Mouse (Mus musculus): ENCODE data around the gene Prss8.
A peak's percentile ranks its signal among the peaks of the same experiment; 100 is the strongest.
"Not testable (repeated sequence)": the region's sequence is repeated elsewhere in the genome, so short reads cannot be mapped to it uniquely, and the experiment has no call there.

Prss8 gene

GRCm38 (mm10) chr7:127929923-127930322 lies at the start of gene Prss8:
TSS of gene Prss8 (minus strand) at chr7:127930104.
- no peak for DNase-seq (ENCODE audit: low read depth in 2 of 2, low spot score in 2 of 2)

- no peak for DNase-seq (ENCODE audit: low read depth in 2 of 2, low spot score in 2 of 2)
Measured at GRCm38 (mm10) chr7:127978856-127979255, 49.0 kb upstream of the Prss8 start.

- DNase-seq (ENCODE audit: low read depth in 2 of 2, low spot score in 2 of 2) = no peak
Measured at GRCm38 (mm10) chr7:127974413-127974930, 44.6 kb upstream of the Prss8 start.

- DNase-seq (ENCODE audit: low read depth in 2 of 2, low spot score in 2 of 2) = peak; percentile 33 to 48
Measured at GRCm38 (mm10) chr7:127967922-127968828, 38.3 kb upstream of the Prss8 start.

DNA sequence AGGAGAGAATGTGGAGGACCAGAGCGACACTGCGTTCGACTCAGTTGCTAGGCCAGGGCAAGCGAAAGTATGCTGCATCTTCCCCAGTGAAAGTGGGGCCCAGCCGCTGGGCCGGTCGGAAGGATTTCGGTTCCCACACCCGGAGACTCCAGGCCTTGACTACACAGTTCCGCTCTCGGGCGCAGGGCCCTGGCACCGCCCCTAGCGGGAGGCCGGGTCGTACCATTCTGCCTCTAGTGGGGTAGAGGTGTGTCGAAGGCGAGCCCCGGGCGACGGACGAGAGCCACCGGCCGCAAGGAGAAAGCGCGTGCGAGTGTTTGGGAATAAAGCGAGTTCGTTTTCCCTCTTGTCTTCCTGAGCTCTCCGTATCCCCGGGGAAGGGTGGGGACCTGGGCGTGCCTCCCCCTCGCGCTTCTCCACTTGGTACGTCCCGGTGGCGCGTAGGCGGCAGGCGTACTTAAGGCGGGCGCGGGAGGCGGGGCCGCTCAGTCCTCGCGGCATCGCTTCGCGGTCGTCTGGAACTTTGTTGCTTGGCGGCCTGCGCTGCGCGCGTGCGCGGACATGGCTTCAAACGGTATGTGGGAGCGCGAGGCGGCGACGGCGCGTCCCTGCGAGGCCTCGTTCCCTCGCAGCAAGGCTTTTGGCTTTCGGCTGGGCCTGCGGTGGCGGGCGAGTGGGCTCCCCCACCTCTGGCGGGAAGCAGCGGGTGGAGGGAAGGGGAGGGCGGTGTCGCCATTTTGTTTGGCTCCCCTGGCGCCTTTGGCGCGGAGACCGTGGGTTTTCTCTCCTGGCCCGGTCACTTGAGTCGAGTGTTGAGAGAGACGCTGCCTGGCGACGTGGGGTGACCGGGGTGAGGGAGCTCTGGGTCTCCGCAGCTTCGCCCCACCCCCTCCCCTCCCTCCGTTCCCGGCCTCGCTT lies 37.4 kb upstream of the Prss8 start, which contains the start of gene Fus:
Gene Fus, plus strand, starts transcription at position 454 of the 918 bp plus-strand sequence.
- peak; percentile 96 to 99 for DNase-seq (ENCODE audit: low read depth in 2 of 2, low spot score in 2 of 2)

- DNase-seq (ENCODE audit: low read depth in 2 of 2, low spot score in 2 of 2) = no peak
Measured at GRCm38 (mm10) chr7:127966371-127966918, 36.5 kb upstream of the Prss8 start.

GRCm38 (mm10) chr7:127959364-127959763 lies 29.5 kb upstream of the Prss8 start:
- no peak for DNase-seq (ENCODE audit: low read depth in 2 of 2, low spot score in 2 of 2)

GRCm38 (mm10) chr7:127952864-127953581 lies 23.1 kb upstream of the Prss8 start:
- DNase-seq (ENCODE audit: low read depth in 2 of 2, low spot score in 2 of 2) = no peak

DNA sequence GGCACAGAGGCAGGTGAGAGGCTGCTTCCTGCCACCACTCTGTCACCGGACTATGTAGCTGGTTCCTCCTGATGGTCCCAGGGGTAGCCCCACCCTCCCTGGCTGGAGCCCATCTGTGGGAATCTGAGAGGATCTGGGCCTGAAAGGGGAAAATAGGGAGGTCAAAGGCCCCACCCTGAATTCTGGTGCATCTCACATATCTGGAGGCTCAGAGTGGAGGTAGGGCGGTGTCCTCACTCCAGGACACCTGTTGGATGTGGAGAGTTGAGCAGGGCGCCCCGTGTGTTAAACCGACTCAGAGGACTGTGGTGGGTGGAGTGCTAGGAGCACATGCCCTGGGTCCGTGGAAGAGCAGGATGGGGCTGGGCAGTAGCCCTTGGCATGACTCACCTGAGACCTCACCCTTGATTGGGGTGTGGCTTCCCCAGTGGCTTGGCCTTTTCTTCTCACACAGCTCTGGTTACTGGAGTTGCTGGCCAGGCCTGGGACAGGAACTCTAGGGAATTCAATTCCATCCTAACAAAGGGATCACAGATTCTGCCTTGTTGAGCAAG lies 16.6 kb upstream of the Prss8 start, which contains the start of gene Prss36:
Gene Prss36, minus strand, starts transcription at position 256 of the 554 bp plus-strand sequence.
- DNase-seq (ENCODE audit: low read depth in 2 of 2, low spot score in 2 of 2) = no peak

- no peak for DNase-seq (ENCODE audit: low read depth in 2 of 2, low spot score in 2 of 2)
Measured at GRCm38 (mm10) chr7:127944614-127945013, 14.7 kb upstream of the Prss8 start.

- not testable (repeated sequence) for DNase-seq (ENCODE audit: low read depth in 2 of 2, low spot score in 2 of 2)
Measured at GRCm38 (mm10) chr7:127942097-127942496, 12.2 kb upstream of the Prss8 start.

GRCm38 (mm10) chr7:127936216-127936884 lies 6.4 kb upstream of the Prss8 start:
- DNase-seq (ENCODE audit: low read depth in 2 of 2, low spot score in 2 of 2) = no peak

GRCm38 (mm10) chr7:127935748-127936159 lies 5.8 kb upstream of the Prss8 start:
- no peak for DNase-seq (ENCODE audit: low read depth in 2 of 2, low spot score in 2 of 2)

DNA sequence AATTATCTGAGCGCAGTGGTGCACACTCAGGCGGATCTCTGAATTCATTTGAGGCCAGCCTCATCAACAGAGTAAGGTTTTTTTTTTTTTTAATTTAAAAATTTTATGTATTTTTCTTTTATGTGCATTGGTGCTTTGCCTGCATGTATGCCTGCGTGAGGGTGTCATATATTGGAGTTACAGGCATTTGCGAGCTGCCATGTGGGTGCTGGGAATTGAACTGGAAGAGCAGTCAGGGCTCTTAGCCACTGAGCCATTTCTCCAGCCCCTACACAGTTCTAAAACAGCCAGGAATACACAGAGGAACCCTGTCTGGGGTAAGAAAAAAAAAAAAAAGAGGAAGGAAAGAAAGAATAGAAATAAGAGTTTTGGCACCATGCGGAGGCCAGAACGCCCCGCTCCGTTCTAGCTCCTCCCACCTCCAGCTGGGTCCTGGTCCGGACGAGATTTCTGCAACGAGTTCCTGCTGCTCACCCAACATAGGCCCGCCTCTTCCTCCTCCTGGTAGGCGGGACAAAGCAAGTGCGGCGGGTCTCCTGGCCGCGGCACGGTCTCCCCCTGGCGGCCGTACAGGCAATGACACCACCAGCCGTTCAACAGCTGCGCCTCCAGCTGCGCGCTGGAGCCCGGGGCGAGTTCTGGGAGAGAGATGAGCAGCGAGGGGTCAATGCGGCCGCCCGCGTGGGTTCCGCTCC lies 5.3 kb upstream of the Prss8 start:
- peak; percentile 92 to 93 for DNase-seq (ENCODE audit: low read depth in 2 of 2, low spot score in 2 of 2)

DNA sequence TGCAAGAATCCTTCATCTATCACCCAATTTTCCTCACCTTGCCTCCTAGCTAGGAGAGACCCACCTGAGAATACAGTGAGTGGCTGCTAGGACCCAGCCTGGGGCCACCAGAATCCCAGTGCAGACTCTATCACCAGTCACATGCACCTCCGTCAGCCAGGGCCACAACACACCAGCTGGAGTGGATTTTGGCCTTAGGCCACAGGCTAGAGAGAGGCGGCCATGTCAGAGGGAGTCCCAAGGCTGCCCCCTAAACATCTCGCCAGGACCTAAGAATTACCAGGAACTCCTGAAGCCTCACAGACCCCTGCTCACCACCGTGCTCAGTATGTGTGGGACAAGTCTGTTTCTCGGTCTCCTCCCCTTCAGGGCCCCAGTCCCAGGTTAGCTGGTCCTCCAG lies 4.2 kb upstream of the Prss8 start:
- DNase-seq (ENCODE audit: low read depth in 2 of 2, low spot score in 2 of 2) = no peak

DNA sequence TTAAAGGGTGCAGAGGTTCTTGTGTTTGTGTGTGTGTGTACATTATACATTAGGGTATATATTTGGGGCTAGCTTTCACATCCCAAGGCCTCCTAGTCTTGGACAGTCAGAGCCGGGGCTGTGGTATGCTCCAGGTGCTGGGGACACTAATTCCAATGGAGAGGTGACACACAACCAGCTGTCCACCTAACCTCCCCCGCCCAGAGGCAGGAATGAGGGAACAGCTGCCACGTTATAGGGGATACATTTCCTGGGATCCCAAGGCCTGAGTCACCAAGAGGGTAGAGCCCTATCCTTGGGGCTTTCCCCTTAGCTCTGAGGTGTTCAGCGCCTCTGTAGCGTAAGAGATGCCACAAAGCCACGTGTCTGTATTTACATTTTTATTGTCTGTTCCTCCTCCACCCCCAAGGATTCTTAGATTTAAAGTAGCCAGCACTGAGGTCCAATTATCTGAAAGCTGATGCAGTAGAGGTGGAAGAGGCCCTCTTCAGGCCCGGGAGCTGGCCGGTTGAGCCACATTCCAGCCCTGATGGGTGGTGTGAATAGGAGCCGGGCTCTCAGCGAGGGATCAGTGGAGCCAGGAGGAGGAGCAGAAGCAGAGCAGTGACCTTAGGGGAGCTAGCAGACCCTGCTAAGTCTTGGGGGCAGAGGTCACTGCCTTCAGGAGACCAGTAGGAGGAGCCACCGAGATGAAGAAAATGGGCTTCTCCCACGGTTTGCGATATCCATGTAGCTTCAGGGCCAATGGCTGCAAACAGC lies 2.5 kb upstream of the Prss8 start:
- no peak for DNase-seq (ENCODE audit: low read depth in 2 of 2, low spot score in 2 of 2)

GRCm38 (mm10) chr7:127931351-127932135 lies 1.6 kb upstream of the Prss8 start:
- DNase-seq (ENCODE audit: low read depth in 2 of 2, low spot score in 2 of 2) = no peak
